Mouse (Mus musculus) adrenal gland, postnatal 4 days (tissue): ENCODE measurements around the gene Snrpa1. TPM values are rescaled to one million over a fixed set of nuclear protein-coding genes. Genes with fewer than 3 reads are reported as not detected.

Experiments used
- DNase-seq, 2 experiments: peaks; one replicate each; pipeline ENCODE4 v3.0.0; 2021 to 2022; ENCODE audit warnings: low spot score in 2 of 2, mixed read lengths in 2 of 2
- total RNA-seq, 2 experiments: library from RNA; stranded (reverse); gene quantifications; 2 replicates each; pipeline ENCODE4 v1.2.3; 2021

Snrpa1 gene
- total RNA-seq, 2 experiments from 2014 or later = 51.4 to 54.5 TPM

DNA sequence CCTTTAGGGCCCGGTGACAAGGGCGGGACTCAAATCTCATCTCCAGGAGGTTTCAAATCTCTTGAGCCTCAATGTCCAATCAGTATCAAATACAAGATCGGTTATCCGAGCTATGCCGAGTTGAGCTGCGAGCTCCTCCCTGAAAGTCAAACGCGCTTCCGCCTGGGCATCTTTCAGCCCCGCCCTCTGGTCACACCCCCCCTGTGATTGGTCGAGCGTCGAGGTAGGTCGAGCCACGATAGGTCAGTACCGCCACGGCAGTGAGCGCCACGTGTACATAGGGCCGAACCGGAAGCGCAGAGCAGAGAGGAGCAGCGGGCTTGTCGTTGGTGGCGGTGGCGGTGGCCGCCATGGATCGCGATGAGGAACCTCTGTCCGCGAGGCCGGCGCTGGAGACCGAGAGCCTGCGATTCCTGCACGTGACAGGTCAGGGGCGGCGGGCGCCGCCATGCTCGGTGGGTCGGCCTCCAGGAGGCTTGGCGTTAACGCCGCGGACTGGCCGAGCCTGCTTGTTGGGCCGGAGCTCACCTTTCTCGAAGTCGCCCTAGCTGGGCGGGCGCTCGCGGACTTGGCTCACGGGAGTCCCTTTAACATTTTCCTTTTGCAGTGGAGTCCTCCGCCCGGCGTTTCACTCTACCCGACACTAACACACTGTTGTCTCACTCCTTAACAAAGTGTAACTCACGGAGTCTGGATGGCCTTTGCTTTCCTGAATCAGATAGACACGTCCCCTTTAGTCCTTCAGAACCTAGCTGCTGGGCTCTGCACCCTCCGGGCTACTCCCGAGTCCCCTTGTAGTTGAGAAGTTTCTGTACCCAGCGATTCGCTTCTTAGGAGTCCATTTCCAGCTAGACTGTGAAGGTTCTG lies 20.8 kb downstream of the Snrpa1 start, which contains the start of gene Selenos:
Gene Selenos, plus strand, starts transcription at position 286 of the 867 bp plus-strand sequence.
- DNase-seq = peak; percentile 84 to 95

- no peak for DNase-seq
These were observed 21.4 kb downstream of the Snrpa1 start for GRCm38 (mm10) chr7:66080231-66080613.

GRCm38 (mm10) chr7:66083757-66084156 lies 25.0 kb downstream of the Snrpa1 start:
- no peak for DNase-seq

GRCm38 (mm10) chr7:66084546-66084945 lies 25.7 kb downstream of the Snrpa1 start:
- no peak for DNase-seq

GRCm38 (mm10) chr7:66087652-66088051 lies 28.8 kb downstream of the Snrpa1 start:
- no peak for DNase-seq

DNA sequence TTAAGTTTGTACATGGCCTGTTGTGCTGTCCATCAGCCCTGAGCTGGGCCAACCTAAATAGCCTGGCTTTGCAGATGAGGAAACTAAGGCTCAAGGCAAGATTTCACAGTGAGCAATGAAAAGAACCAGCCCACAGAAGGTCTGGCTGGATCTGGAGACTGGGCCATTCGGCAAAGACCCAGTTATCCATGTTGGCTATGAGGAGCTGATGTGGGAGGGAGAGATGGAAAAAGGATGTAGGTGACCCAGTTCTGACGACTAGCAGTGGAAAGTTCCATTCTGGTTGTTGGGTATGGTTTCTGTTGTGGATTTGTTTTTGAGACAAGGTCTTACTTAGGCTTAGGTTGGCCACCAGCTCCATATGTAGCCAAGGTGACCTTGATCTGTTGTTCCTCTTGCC lies 29.3 kb downstream of the Snrpa1 start:
- DNase-seq = no peak

DNA sequence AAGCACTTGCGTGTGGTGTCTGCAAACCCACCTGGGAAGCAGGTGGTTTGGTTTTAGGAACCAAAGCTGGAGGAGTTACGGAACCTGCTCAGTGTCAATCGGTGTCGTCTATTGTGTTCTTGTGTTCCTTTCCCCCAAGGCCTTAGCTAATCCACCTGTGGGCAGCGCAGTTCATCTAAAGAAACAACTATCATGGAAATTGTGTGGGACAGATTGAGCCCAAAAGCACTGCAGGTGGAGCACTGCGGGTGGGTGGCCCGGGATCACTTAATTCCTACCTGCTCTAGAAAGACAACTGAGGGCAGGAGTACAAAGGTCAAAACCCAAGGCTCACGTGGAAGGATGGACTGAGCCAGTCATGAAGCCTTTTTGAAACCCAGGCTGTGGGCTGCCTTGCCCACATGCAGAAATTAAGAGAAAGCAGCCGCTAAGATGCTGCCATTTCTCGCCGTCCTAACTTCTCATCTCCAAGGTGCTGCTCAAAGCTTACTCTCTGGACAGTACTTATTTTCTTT lies 31.9 kb downstream of the Snrpa1 start:
- no peak for DNase-seq

GRCm38 (mm10) chr7:66091553-66091952 lies 32.8 kb downstream of the Snrpa1 start:
- no peak for DNase-seq

GRCm38 (mm10) chr7:66092656-66093055 lies 33.9 kb downstream of the Snrpa1 start:
- no peak for DNase-seq

DNA sequence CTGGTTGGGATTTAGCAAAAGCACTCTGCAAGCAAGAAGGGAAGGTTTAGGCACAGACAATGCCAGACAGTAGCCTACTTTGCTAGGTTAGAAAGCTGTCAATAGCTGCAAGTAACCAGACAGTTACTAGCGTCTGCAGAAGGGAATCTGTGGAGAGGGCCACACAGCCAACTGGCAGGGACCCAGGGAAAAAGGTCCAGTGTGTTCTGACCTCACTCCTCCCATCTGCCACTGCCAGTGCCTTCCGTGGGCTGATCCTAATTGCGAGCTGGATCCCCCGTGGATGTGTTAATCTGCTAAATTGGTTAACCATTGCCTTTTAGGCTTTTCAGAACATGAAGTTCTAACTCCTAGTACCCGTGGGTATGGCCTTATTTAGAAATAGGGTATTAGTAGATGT lies 35.3 kb downstream of the Snrpa1 start:
- DNase-seq = no peak

GRCm38 (mm10) chr7:66098803-66099202 lies 40.0 kb downstream of the Snrpa1 start:
- DNase-seq = no peak

DNA sequence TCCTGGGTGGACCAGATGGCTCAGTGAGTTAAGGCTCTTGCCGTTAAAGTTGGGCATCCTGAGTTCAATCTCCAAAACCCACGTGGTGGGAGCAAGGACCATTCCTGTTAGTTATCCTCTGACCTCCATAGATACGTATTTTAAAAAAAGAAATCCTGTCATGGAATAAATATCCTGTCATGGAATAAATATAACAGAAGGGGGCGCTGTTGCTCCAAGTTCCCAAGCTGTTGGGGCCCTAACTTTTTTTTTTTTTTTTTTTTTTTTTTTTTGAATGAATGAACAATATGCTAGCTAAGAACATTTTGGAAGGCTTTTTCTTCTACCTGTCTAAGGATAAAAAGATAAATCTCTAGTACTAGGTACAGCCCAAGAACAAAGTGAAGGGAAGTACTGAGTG lies 43.1 kb downstream of the Snrpa1 start:
- no peak for DNase-seq

DNA sequence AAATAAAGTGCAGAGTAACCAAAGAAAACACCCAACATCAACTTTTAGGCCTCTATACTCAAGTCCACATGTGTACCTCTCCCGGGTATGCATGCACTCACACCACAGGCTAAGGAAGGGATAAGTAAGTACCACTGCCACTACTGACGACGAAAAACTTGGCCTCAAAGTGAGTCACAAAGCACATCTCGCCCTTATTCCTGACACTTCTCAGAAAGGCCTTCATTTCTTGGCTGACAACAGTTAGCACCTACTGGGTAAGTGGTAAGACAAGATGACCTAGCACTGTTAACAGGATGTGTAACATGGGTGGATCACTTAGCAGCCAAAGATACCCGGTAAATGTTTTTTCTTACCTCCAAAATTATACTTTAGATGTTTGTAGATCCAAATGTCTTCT lies 45.7 kb downstream of the Snrpa1 start:
- no peak for DNase-seq

DNA sequence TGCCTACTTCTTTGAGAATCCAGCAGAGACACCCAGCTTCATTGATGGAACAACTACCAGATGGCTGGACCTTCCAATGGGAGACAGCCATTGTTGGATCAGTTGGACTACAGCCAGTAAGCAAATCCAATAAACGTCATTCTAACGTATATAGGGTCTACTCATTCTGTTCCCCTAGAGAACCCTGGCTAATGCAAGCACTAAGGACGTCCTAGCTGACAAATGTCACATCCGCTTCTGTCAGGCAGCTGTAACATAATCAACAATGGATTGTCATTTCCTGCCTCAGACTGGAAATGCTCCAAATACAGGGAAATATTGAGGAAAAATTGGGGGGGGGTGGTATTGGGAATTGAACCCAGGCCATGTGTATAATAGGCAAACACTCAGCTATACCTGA lies 47.0 kb downstream of the Snrpa1 start:
- no peak for DNase-seq

DNA sequence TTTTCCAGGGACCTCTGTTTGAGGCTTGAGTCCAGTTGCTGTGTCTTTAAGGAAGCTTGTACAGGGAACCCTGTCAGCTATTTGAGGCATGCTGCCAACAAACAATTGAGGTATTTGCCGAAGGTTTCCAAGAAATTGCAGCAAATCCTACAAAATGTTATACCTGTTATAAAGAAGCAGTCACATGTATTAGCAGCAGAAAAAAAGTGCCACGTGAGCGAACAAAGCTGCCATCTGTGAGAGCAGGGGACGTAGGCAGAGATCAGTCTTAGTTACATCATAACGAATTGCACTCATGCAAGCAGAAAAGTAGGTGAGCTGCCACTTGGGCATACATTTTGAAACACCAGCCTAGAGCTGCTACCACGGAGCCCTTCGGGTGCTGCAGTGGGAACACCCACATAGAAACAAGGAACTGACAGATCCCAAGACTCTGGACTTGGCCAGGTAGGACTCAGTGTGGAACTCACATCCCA lies 47.8 kb downstream of the Snrpa1 start:
- no peak for DNase-seq

- no peak for DNase-seq
These were observed 48.4 kb downstream of the Snrpa1 start for GRCm38 (mm10) chr7:66107206-66107605.

GRCm38 (mm10) chr7:66107930-66108329 lies 49.1 kb downstream of the Snrpa1 start:
- no peak for DNase-seq

GRCm38 (mm10) chr7:66108961-66109854 lies 50.4 kb downstream of the Snrpa1 start, which contains the start of gene Chsy1:
Gene Chsy1 (plus strand): TSS chr7:66109515.
- peak; percentile 75 to 76 for DNase-seq

- peak in 1 of 2 experiments; percentile 19 for DNase-seq
These were observed 51.2 kb downstream of the Snrpa1 start for GRCm38 (mm10) chr7:66109855-66110635.

DNA sequence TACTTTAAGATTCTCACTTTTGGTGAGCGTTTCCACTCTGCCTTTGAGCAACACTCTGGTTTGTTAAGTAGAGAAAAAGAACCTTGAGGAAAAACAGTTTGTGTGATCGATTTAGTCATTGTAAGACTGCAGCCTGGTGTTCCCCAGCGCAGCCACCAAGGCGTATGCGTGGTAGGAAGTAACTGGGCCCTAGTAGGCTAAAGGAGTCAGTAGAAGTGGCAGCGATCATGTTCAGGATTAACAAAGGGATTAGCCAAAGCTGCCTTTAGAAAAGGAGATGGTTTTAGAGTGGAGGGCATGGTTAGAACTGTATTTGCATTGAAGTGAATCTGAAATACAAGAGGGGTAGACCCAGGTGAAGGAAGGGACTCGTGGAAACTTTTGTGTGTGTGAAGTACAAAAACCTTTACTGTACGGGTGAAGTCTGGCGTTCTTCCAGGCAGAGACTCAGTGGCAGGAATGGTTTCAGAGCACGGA lies 51.9 kb downstream of the Snrpa1 start:
- DNase-seq = no peak

GRCm38 (mm10) chr7:66111211-66111610 lies 52.4 kb downstream of the Snrpa1 start:
- no peak for DNase-seq
